Mouse (Mus musculus) liver, embryonic 11.5 days (tissue): ENCODE results near the gene Glra1. TPM values are rescaled to one million over a fixed set of nuclear protein-coding genes. Genes with fewer than 3 reads are reported as not detected.

Source experiments
- ATAC-seq: fragments of 200-750 bp; cut with Nextera tagmentation; replicated peaks from 2 replicates; pipeline ENCODE4 v1.8.0; 2017; ENCODE audit warnings: moderate number of reproducible peaks, mild to moderate bottlenecking, moderate TSS enrichment, moderate library complexity; ENCODE audit not compliant: low FRiP score
- DNase-seq: peaks from one replicate; pipeline ENCODE4 v3.0.0-alpha.2; 2017; ENCODE audit warnings: low spot score
- H3K27ac ChIP-seq: fragments of 300-500 bp; sonication (generic); 2 replicates; pipeline ENCODE4 v1.5.1; 2014; ENCODE audit warnings: mild to moderate bottlenecking, low read depth, low read length, control low read depth
- H3K27me3 ChIP-seq: fragments of 300-500 bp; sonication (generic); replicated peaks from 2 replicates; pipeline ENCODE4 v1.6.1; 2014; ENCODE audit warnings: low read length, mixed read lengths; ENCODE audit not compliant: control insufficient read depth, insufficient read depth
- H3K36me3 ChIP-seq: fragments of 300-500 bp; sonication (generic); 2 replicates; pipeline ENCODE4 v1.6.1; 2014; ENCODE audit warnings: mild to moderate bottlenecking, low read length, moderate library complexity, mixed read lengths; ENCODE audit not compliant: control insufficient read depth, insufficient read depth
- H3K4me1 ChIP-seq: fragments of 300-500 bp; sonication (generic); replicated peaks from 2 replicates; pipeline ENCODE4 v1.6.1; 2014; ENCODE audit warnings: low read length, mixed read lengths; ENCODE audit not compliant: control insufficient read depth, insufficient read depth
- H3K4me2 ChIP-seq: fragments of 300-500 bp; sonication (generic); 2 replicates; pipeline ENCODE4 v1.6.1; 2014; ENCODE audit warnings: mild to moderate bottlenecking, control low read depth, moderate library complexity
- H3K4me3 ChIP-seq: fragments of 300-500 bp; sonication (generic); 2 replicates; pipeline ENCODE4 v1.5.1; 2014; ENCODE audit warnings: low read depth, low read length, control low read depth
- H3K9ac ChIP-seq: fragments of 300-500 bp; sonication (generic); 2 replicates; pipeline ENCODE4 v1.6.1; 2014; ENCODE audit warnings: low read depth, low read length, control low read depth
- H3K9me3 ChIP-seq: fragments of 300-500 bp; sonication (generic); 2 replicates; pipeline ENCODE4 v1.6.1; 2016; ENCODE audit warnings: low read length, inconsistent platforms, mixed read lengths; ENCODE audit not compliant: control insufficient read depth
- whole genome bisulfite sequencing: fragments of 180-500 bp; shearing (Covaris S2); extraction: QIAGEN DNeasy Blood & Tissue Kit; methylation state at CpG from one replicate; pipeline ENCODE4 v1.1.7; 2014; 5-methylcytosine and 5-hydroxymethylcytosine counted together
- polyA plus RNA-seq: library from polyadenylated mRNA; unstranded; fragments of >200 nt; fragmentation: Nextera tagmentation; extraction: Ambion mirVana; gene quantifications from 2 replicates; pipeline ENCODE4 v1.2.1, GENCODE M21; 2014

The Glra1 gene
- polyA plus RNA-seq, 1 experiment from 2014 or later: not detected

GRCm38 (mm10) chr11:55501955-55502531 lies 106.0 kb downstream of the Glra1 start:
- Histone ChIP-seq H3K4me3 (no peak overlapping the region), H3K27me3 (no peaks in the 10 kb centered on the region), H3K4me2 (no peak overlapping the region), H3K27ac (no peak overlapping the region), H3K36me3 (peaks cover 29% of the 10 kb centered on the region), H3K9me3 (no peaks in the 10 kb centered on the region), H3K4me1 (no peaks in the 10 kb centered on the region), H3K9ac (no peak overlapping the region)
- 85% methylated on average over 8 of the region's 8 CpGs for WGBS
- DNase-seq (no peak), ATAC-seq (no peak)

GRCm38 (mm10) chr11:55497885-55498284 lies 110.1 kb downstream of the Glra1 start:
- H3K4me2 ChIP-seq: no peak overlapping the region
- WGBS: 53% methylated on average over 5 of the region's 5 CpGs
- no peak overlapping the region for H3K4me3 ChIP-seq
- no peak for DNase-seq
- no peaks in the 10 kb centered on the region for H3K27me3 ChIP-seq
- ATAC-seq: peak; percentile 48
- no peaks in the 10 kb centered on the region for H3K4me1 ChIP-seq
- peaks cover 54% of the 10 kb centered on the region for H3K36me3 ChIP-seq
- H3K9me3 ChIP-seq: no peaks in the 10 kb centered on the region
- no peak overlapping the region for H3K9ac ChIP-seq
- H3K27ac ChIP-seq: no peak overlapping the region

GRCm38 (mm10) chr11:55496158-55496557 lies 111.8 kb downstream of the Glra1 start:
- Histone ChIP-seq H3K36me3 (peaks cover 58% of the 10 kb centered on the region), H3K27me3 (no peaks in the 10 kb centered on the region), H3K27ac (no peak overlapping the region), H3K4me3 (no peak overlapping the region), H3K9me3 (no peaks in the 10 kb centered on the region), H3K4me1 (no peaks in the 10 kb centered on the region), H3K9ac (no peak overlapping the region), H3K4me2 (no peak overlapping the region)
- ATAC-seq (0 out of 2 replicates have a peak, but pooled peaks have one; percentile 25), DNase-seq (no peak)
- 80% methylated on average over 6 of the region's 6 CpGs for WGBS

GRCm38 (mm10) chr11:55485443-55485842 lies 122.6 kb downstream of the Glra1 start:
- 96% methylated on average over 7 of the region's 7 CpGs for WGBS
- H3K36me3 ChIP-seq: peaks cover 61% of the 10 kb centered on the region
- DNase-seq: no peak

GRCm38 (mm10) chr11:55473219-55473618 lies 134.8 kb downstream of the Glra1 start:
- H3K27ac ChIP-seq: no peak overlapping the region
- no peaks in the 10 kb centered on the region for H3K27me3 ChIP-seq
- peaks cover 15% of the 10 kb centered on the region for H3K36me3 ChIP-seq
- no peaks in the 10 kb centered on the region for H3K9me3 ChIP-seq
- H3K4me3 ChIP-seq: peak overlapping the region; percentile 21; the same call in 1 of the 2 replicates
- DNase-seq: no peak
- peak overlapping the region; percentile 95 for H3K4me2 ChIP-seq
- WGBS: 88% methylated on average over 3 of the region's 3 CpGs
- peaks cover 34% of the 10 kb centered on the region for H3K4me1 ChIP-seq
- no peak overlapping the region for H3K9ac ChIP-seq
- no peak for ATAC-seq

More at GRCm38 (mm10) chr11:55485443-55485842, 122.6 kb downstream of the Glra1 start:
- Histone ChIP-seq H3K9ac (no peak overlapping the region), H3K4me1 (no peaks in the 10 kb centered on the region), H3K27ac (no peak overlapping the region), H3K27me3 (no peaks in the 10 kb centered on the region), H3K9me3 (no peaks in the 10 kb centered on the region), H3K4me2 (no peak overlapping the region), H3K4me3 (no peak overlapping the region)
- no peak; the same call in 1 of the 2 replicates for ATAC-seq

GRCm38 (mm10) chr11:55471467-55471866 lies 136.5 kb downstream of the Glra1 start:
- no peaks in the 10 kb centered on the region for H3K9me3 ChIP-seq

GRCm38 (mm10) chr11:55470761-55471160 lies 137.2 kb downstream of the Glra1 start:
- 34% methylated on average over 8 of the region's 8 CpGs for WGBS
- peaks cover 29% of the 10 kb centered on the region for H3K4me1 ChIP-seq
- H3K9me3 ChIP-seq: no peaks in the 10 kb centered on the region
- peak overlapping the region; percentile 95 for H3K4me2 ChIP-seq
- H3K4me3 ChIP-seq: peak overlapping the region; percentile 83
- ATAC-seq (no peak), DNase-seq (no peak)
- peak overlapping the region; percentile 22; the same call in 1 of the 2 replicates for H3K27ac ChIP-seq
- peaks cover 11% of the 10 kb centered on the region; the same call in 1 of the 2 replicates for H3K36me3 ChIP-seq
- peak overlapping the region; percentile 99 for H3K9ac ChIP-seq
- H3K27me3 ChIP-seq: no peaks in the 10 kb centered on the region

More at GRCm38 (mm10) chr11:55471467-55471866, 136.5 kb downstream of the Glra1 start:
- WGBS: 72% methylated on average over 7 of the region's 7 CpGs
- no peak for ATAC-seq
- H3K9ac ChIP-seq: peak overlapping the region; percentile 99
- peak overlapping the region; percentile 95 for H3K4me2 ChIP-seq
- H3K27me3 ChIP-seq: no peaks in the 10 kb centered on the region
- 0 out of 2 replicates have a peak overlapping the region, but pooled peaks have one; percentile 22 for H3K27ac ChIP-seq
- H3K4me1 ChIP-seq: peaks cover 32% of the 10 kb centered on the region
- no peak for DNase-seq
- peaks cover 11% of the 10 kb centered on the region; the same call in 1 of the 2 replicates for H3K36me3 ChIP-seq
- H3K4me3 ChIP-seq: peak overlapping the region; percentile 83

- peaks cover 11% of the 10 kb centered on the region; the same call in 1 of the 2 replicates for H3K36me3 ChIP-seq
- H3K4me3 ChIP-seq: peak overlapping the region; percentile 83
- H3K27me3 ChIP-seq: no peaks in the 10 kb centered on the region
- peak; percentile 59 for DNase-seq
- H3K4me2 ChIP-seq: peak overlapping the region; percentile 95
- no peaks in the 10 kb centered on the region for H3K9me3 ChIP-seq
- peak overlapping the region; percentile 99 for H3K9ac ChIP-seq
- peak overlapping the region; percentile 74 for H3K27ac ChIP-seq
- peaks cover 29% of the 10 kb centered on the region for H3K4me1 ChIP-seq
- under 1% methylated on average over 34 of the region's 46 CpGs for WGBS
- ATAC-seq: peak; percentile 1
Observed at GRCm38 (mm10) chr11:55469923-55470691, 137.9 kb downstream of the Glra1 start.
